Mouse (Mus musculus): ENCODE results near the gene Mpst. TPM values are rescaled to one million over a fixed set of nuclear protein-coding genes. Genes with fewer than 3 reads are reported as not detected.

Mpst gene
- polyA plus RNA-seq, 1 experiment from 2014 or later, result 2.3 TPM

GRCm38 (mm10) chr15:78429139-78429459 lies 22.9 kb downstream of the Mpst start:
- Histone ChIP-seq H3K4me3 (peak overlapping the region; percentile 93), H3K4me1 (peaks cover 24% of the 10 kb centered on the region), H3K27ac (peak overlapping the region; percentile 40; the same call in 1 of the 2 replicates), H3K27me3 (peaks cover 9% of the 10 kb centered on the region; the same call in 1 of the 2 replicates), H3K9ac (peak overlapping the region; percentile 92), H3K4me2 (peak overlapping the region; percentile 80), H3K9me3 (replicated peaks) (no peaks in the 10 kb centered on the region), H3K36me3 (ENCODE audit: poor library complexity, severe bottlenecking) (peaks cover 38% of the 10 kb centered on the region)
- no peak for ATAC-seq
- 2% methylated on average over 3 of the region's 3 CpGs for WGBS

DNA sequence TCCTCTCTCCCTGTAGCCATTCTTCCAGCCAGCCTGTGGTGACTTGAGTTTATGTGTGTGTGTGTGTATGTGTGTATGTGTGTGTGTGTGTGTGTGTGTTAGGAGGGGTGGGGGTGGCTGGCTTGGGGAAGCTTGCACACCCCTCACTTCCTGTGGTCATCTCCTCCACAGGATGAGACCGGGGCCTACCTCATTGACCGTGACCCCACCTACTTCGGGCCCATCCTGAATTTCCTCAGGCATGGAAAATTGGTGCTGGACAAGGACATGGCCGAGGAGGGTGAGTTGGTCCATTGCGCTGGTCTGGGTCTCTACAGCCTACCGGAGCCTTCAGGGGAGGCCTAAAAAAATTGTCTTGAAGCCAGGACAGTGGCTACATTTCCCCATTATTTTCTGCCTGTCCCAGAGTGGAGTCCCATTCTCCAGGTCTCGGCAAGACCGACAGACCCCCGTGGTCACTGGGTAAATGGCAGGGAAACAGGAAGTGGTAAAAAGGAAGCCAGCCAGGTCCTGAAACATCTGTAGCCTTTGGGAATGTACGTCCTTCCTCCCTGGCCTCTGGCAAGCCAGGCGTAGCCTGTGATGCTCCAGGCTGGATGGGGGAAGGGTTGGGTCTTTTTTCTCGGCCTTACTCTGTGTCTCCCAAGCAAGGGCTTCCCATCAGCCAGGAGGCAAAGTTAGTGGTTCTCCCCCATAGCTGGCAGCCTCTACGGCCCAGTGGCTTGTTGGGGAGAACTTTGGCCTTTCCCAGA lies 23.8 kb downstream of the Mpst start:
- 0 out of 2 replicates have a peak, but pooled peaks cover under 1% of the 10 kb centered on the region for H3K27me3 ChIP-seq
- ATAC-seq, result no peak
- H3K4me2 ChIP-seq, result peak overlapping the region; percentile 80
- peak overlapping the region; percentile 92 for H3K9ac ChIP-seq
- no peak overlapping the region; the same call in 1 of the 2 replicates for H3K27ac ChIP-seq
- peaks cover 29% of the 10 kb centered on the region for H3K4me1 ChIP-seq
- H3K4me3 ChIP-seq, result peak overlapping the region; percentile 93
- H3K36me3 ChIP-seq (ENCODE audit: poor library complexity, severe bottlenecking), result peaks cover 44% of the 10 kb centered on the region
- no peaks in the 10 kb centered on the region for H3K9me3 ChIP-seq (replicated peaks)
- WGBS, result 86% methylated on average over 13 of the region's 13 CpGs

GRCm38 (mm10) chr15:78430874-78431273 lies 24.7 kb downstream of the Mpst start:
- peaks cover 52% of the 10 kb centered on the region for H3K36me3 ChIP-seq (ENCODE audit: poor library complexity, severe bottlenecking)
- ATAC-seq, result no peak
- H3K27me3 ChIP-seq, result no peaks in the 10 kb centered on the region
- H3K9me3 ChIP-seq (replicated peaks), result no peaks in the 10 kb centered on the region
- H3K9ac ChIP-seq, result no peak overlapping the region
- 90% methylated on average over 10 of the region's 10 CpGs for WGBS
- peaks cover 35% of the 10 kb centered on the region for H3K4me1 ChIP-seq
- H3K4me3 ChIP-seq, result no peak overlapping the region
- H3K4me2 ChIP-seq, result no peak overlapping the region
- no peak overlapping the region for H3K27ac ChIP-seq

- Histone ChIP-seq H3K4me1 (peaks cover 43% of the 10 kb centered on the region), H3K9me3 (replicated peaks) (no peaks in the 10 kb centered on the region), H3K27me3 (no peaks in the 10 kb centered on the region), H3K9ac (no peak overlapping the region), H3K4me2 (no peak overlapping the region), H3K27ac (no peak overlapping the region), H3K4me3 (no peak overlapping the region), H3K36me3 (ENCODE audit: poor library complexity, severe bottlenecking) (peaks cover 59% of the 10 kb centered on the region)
- WGBS, result 88% methylated on average over 7 of the region's 7 CpGs
- no peak for ATAC-seq
Measured at GRCm38 (mm10) chr15:78431541-78432121, 25.4 kb downstream of the Mpst start.

DNA sequence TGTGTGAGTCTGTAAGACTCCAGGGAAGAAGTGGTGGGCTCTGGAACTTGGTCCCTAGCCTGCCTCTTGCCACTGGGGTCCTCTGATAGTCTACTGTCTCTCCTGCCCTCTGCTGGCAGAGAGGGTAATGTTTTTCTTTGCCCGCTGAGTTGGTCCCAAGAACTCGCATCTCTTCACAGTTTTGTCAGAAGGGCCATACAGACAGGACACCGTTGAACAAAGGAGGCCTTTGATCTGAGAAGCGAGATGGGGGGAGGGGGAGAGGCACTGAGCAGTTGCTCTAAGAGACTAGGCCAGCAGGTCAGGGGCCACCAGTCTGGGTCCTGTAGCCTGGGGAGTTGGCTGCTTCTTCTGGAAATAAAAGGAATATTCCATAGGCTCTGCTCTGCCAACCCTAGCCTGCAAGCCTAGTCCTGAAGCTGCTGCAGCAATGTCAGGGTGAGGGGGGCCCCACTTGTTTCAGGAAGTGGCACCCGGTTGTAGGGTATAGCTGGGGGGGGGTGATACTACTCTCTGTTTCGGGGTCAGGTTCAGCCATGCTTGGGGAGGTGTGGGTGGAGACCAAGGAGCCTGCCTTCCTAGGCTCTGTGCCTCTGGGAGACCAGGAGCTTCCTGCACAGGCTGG lies 28.8 kb downstream of the Mpst start:
- Histone ChIP-seq H3K4me1 (peaks cover 48% of the 10 kb centered on the region), H3K4me3 (no peak overlapping the region), H3K9me3 (replicated peaks) (no peaks in the 10 kb centered on the region), H3K36me3 (ENCODE audit: poor library complexity, severe bottlenecking) (peaks cover 65% of the 10 kb centered on the region), H3K27ac (no peak overlapping the region), H3K9ac (no peak overlapping the region), H3K4me2 (no peak overlapping the region), H3K27me3 (no peaks in the 10 kb centered on the region)
- 29% methylated on average over 6 of the region's 6 CpGs for WGBS
- no peak for ATAC-seq

DNA sequence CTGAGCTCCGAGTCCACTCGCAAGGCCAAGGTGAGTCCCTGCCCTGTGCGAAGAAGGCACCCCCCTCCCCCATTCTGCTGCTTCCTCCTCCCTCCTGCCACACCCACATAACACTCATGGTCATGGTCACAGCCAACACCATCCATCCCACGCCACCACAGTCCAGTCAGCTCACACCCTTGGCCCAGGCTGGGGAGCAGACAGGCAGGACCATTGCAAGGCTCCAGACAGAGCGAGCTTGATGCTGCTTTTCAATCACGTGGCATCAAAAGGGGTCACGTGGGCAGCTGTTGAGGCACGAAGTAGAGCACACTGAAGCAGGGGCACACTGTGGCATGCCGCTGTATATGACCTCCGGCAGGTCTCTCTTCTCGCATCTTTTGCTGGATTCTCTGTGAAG lies 29.5 kb downstream of the Mpst start:
- peaks cover 60% of the 10 kb centered on the region for H3K36me3 ChIP-seq (ENCODE audit: poor library complexity, severe bottlenecking)
- no peak overlapping the region for H3K9ac ChIP-seq
- H3K27me3 ChIP-seq, result no peaks in the 10 kb centered on the region
- no peak overlapping the region for H3K4me2 ChIP-seq
- ATAC-seq, result no peak
- peaks cover 44% of the 10 kb centered on the region for H3K4me1 ChIP-seq
- WGBS, result 86% methylated on average over 11 of the region's 11 CpGs
- no peak overlapping the region for H3K27ac ChIP-seq
- H3K9me3 ChIP-seq (replicated peaks), result no peaks in the 10 kb centered on the region
- no peak overlapping the region for H3K4me3 ChIP-seq

- Histone ChIP-seq H3K9me3 (replicated peaks) (no peaks in the 10 kb centered on the region), H3K4me1 (peaks cover 48% of the 10 kb centered on the region), H3K27ac (peak overlapping the region; percentile 75), H3K36me3 (ENCODE audit: poor library complexity, severe bottlenecking) (peaks cover 51% of the 10 kb centered on the region), H3K27me3 (no peaks in the 10 kb centered on the region), H3K9ac (peak overlapping the region; percentile 62), H3K4me3 (peak overlapping the region; percentile 30), H3K4me2 (peak overlapping the region; percentile 65)
- peak; percentile 73 for ATAC-seq
- 11% methylated on average over 25 of the region's 32 CpGs for WGBS
Measured at GRCm38 (mm10) chr15:78436380-78437192, 30.4 kb downstream of the Mpst start.

DNA sequence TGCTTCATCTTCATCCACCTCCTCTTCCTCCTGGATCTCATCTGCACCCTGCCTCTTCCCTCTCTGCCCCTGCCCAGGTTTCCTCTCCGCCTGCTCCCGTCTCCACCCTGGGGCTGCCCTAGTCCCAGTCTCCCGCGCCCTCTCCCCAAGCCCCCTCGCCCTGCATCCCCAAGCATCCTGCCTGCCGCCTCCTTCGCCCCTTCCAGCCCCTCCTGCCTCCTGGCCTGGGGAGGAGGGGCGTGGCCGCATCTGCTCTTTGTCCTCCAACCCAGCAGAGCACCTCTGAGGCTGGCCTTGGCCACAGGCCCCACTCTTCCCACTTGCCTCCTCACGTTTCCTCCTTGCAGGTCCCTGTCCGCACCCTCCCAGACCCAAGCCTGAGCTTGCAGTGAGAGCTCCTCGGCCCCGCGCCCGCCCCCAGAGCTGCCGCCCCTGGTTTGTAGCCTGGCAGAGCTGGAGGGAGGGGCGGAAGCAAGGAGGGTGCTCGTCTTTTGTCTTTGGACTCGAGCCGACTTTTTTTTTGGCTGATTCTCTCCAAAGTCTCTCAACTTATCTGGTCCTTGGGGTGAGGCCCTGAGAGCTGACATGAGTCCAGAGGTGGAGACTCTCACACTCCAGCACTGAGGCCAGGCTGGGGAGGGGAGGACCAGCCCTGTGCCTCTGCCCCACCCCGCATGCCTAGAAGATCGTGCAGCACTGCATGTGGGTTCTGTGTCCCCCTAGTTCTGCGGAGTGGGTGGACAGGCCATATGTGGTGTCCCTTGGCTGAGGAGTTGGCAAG lies 31.2 kb downstream of the Mpst start:
- Histone ChIP-seq H3K9me3 (replicated peaks) (no peaks in the 10 kb centered on the region), H3K4me3 (peak overlapping the region; percentile 30), H3K27ac (peak overlapping the region; percentile 75), H3K27me3 (no peaks in the 10 kb centered on the region), H3K4me1 (peaks cover 48% of the 10 kb centered on the region), H3K36me3 (ENCODE audit: poor library complexity, severe bottlenecking) (peaks cover 42% of the 10 kb centered on the region), H3K4me2 (peak overlapping the region; percentile 65), H3K9ac (peak overlapping the region; percentile 62)
- WGBS, result 12% methylated on average over 22 of the region's 23 CpGs
- peak; percentile 33 for ATAC-seq

GRCm38 (mm10) chr15:78438018-78438394 lies 31.8 kb downstream of the Mpst start:
- H3K9ac ChIP-seq, result no peak overlapping the region
- no peaks in the 10 kb centered on the region for H3K27me3 ChIP-seq
- no peak overlapping the region for H3K4me3 ChIP-seq
- peaks cover 48% of the 10 kb centered on the region for H3K4me1 ChIP-seq
- whole genome bisulfite sequencing, result 46% methylated on average over 4 of the region's 4 CpGs
- no peak overlapping the region for H3K27ac ChIP-seq
- no peak for ATAC-seq
- H3K36me3 ChIP-seq (ENCODE audit: poor library complexity, severe bottlenecking), result peaks cover 37% of the 10 kb centered on the region
- no peaks in the 10 kb centered on the region for H3K9me3 ChIP-seq (replicated peaks)
- H3K4me2 ChIP-seq, result no peak overlapping the region

DNA sequence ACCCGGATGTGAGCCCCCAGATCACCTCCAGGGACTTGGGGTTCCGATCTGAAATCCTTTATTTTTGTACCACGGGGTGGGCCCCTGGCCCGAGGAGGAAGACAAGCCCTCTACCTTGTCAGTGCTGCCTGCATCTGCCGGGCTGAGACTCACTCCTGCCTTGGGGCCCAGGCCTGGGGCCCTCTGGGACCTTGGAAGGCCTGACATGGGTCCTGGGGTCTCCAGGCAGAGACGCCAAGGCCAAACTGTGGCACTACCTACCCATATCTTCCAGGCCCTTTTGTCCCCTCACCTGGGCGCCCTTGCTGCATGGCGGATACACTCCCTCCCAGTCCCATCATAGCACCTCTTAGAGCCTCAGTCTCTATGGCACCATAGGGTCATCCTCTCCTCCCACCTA lies 32.3 kb downstream of the Mpst start:
- H3K9ac ChIP-seq, result no peak overlapping the region

GRCm38 (mm10) chr15:78438973-78439372 lies 32.8 kb downstream of the Mpst start:
- Histone ChIP-seq H3K27me3 (no peaks in the 10 kb centered on the region), H3K36me3 (ENCODE audit: poor library complexity, severe bottlenecking) (peaks cover 28% of the 10 kb centered on the region), H3K9me3 (replicated peaks) (no peaks in the 10 kb centered on the region), H3K4me3 (no peak overlapping the region), H3K9ac (no peak overlapping the region), H3K4me1 (peaks cover 48% of the 10 kb centered on the region), H3K27ac (no peak overlapping the region), H3K4me2 (no peak overlapping the region)
- 62% methylated on average over 9 of the region's 9 CpGs for WGBS
- ATAC-seq, result no peak

More for the DNA sequence above, 32.3 kb downstream of the Mpst start:
- H3K27me3 ChIP-seq, result no peaks in the 10 kb centered on the region
- no peak overlapping the region for H3K4me3 ChIP-seq
- no peak overlapping the region for H3K4me2 ChIP-seq
- ATAC-seq, result no peak
- peaks cover 48% of the 10 kb centered on the region for H3K4me1 ChIP-seq
- peaks cover 32% of the 10 kb centered on the region for H3K36me3 ChIP-seq (ENCODE audit: poor library complexity, severe bottlenecking)
- no peaks in the 10 kb centered on the region for H3K9me3 ChIP-seq (replicated peaks)
- no peak overlapping the region for H3K27ac ChIP-seq
- 52% methylated on average over 8 of the region's 8 CpGs for WGBS

Measured in forebrain, embryonic 13.5 days (tissue).